Mouse (Mus musculus) granulocyte monocyte progenitor cell, adult 5-6 weeks (primary cell): Measurements from ENCODE around the gene Tchp. TPM values are rescaled to one million over a fixed set of nuclear protein-coding genes. Genes with fewer than 3 reads are reported as not detected.
A peak's percentile ranks its signal among the peaks of the same experiment; 100 is the strongest.

Source experiments
- ATAC-seq: replicated peaks from 2 replicates; pipeline ENCODE4 v1.8.0; 2016; ENCODE audit warnings: mild to moderate bottlenecking, moderate TSS enrichment, inconsistent platforms; ENCODE audit not compliant: poor library complexity, severe bottlenecking
- total RNA-seq, 2 experiments: library from RNA; stranded (forward) in 1 of 2; stranded (reverse) in 1 of 2; fragments of 200-712, 200-1000 nt in 1 of 2; fragments of >200 nt in 1 of 2; fragmentation: Nextera tagmentation in 1 of 2; gene quantifications; 2 replicates each; pipeline ENCODE4 v1.2.3; 2014 to 2017

Gene Tchp
- total RNA-seq, 2 experiments from 2014 or later = 6.0 to 9.8 TPM

- no peak for ATAC-seq
These were observed 11.8 kb upstream of the Tchp start for GRCm38 (mm10) chr5:114695775-114696174.

GRCm38 (mm10) chr5:114696939-114697338, 10.6 kb upstream of the Tchp start:
- ATAC-seq = no peak

DNA sequence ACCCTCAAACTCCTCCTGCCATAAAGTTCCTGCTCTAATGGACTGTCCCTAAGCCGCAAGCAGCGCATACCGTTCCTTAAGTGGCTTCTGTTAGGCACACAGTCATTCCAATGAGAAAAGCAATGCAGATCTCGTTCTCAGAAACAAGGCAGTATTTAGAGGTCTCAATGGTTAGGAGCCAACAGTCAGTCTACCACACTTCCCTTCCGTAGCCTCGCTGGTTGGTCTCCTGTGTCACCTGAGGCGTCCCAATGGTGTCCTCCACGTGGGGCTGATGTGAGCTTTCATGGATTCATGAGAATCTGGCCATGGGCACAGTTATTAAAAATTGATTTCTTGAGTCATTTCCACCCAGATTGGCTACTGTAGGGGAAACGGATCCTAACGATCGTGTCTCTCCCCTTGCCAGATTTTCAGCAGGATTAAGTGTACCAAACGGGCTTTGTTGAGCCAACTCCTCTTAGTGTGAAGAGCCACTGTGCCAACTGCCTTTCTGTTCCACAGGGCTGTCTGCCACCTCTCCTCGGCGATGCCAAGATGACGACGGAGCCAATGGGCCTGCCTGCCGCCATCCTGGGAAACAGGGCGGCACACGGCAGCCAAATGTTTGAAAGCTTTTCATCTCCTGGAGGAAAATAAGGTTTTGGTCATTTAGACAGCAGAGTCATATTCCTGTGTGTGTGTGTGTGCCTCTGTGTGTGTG, 9.4 kb upstream of the Tchp start:
- ATAC-seq = no peak

- peak; percentile 91 for ATAC-seq
These were observed 8.5 kb upstream of the Tchp start for GRCm38 (mm10) chr5:114699015-114699414.

DNA sequence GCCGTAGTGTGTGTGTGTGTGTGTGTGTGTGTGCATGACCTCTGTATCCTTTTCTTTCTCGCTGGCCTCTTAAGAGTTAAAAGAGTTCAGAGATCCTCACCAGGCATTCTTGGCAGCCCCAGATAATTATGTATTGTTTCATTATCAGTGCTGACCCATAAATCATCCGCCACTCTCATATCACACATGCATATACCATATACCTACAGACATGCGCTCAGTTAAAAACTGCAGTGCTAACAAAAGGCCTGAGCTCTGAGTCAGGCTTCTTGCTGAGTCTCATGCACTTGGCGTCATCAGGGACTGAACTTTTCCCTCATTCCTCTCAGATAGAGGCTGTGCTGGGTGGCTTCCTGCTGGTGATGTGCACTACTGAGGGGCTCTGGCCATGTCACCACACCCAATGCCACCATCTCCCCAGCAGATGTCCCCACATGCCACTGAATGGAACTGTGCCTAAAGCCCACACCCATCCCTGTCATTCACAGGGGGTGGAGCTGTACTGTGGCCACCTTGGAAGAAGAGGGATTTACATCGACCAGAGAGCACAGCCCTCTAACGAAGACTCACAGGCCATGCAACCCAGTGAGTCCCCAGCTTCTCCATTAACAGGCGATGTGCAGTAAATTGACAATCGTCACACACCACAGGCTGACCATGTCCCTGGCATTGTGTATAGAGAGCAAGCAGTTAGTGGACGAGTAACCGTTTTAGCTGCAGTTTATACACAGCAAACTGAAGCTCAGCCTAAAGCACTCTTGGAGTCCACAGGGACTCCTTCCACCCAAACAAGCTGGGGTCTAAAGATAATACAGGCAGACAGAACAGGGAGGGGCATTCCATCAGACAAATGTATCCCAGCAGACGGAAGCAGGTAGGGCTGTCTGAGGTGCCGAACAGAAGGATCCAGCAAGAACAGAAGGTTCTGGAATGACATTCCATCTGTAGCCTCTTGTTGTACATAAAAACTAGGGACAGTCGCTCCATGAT, 4.9 kb upstream of the Tchp start:
- ATAC-seq = peak; percentile 69

DNA sequence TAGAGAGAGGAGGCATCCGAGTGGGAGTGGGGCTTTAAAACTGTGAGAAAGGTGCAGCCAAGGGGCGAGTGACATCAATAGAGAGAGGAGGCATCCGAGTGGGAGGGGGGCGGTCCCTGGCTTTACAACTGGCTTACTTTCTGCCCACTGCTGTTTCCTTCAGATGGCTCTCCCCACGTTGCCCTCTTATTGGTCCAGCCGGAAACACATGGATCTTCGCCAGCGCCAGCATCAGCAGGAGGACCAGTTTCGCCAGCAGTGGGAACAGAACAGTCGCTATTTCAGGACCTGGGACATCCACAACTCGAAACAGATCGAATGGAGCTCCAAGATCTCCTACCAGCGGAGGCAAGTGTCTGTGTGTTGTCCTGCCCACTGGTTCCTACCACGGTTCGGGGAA, 931 bp downstream of the Tchp start:
- ATAC-seq = peak; percentile 7; the same call in 1 of the 2 replicates

GRCm38 (mm10) chr5:114709357-114709756, 1.8 kb downstream of the Tchp start:
- ATAC-seq = peak; percentile 23

DNA sequence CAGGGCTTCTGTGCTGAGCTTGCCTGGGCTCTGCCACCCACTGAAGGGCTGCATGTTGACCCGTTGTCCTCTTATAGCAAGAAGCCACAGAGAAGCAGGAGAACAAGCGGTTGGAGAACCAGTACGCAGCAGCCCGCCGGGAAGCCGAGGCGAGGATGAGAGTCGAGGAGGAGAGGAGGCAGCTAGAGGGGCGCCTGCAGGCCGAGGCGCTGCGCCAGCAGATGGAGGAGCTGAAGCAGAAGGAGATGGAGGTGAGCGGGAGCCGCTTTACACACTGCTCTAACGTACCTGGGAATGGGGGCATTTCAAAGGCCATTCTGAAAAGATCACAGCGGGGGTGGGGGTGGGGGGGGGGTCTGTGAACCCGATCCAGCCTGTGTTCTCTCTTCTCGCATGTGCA, 7.0 kb downstream of the Tchp start:
- no peak for ATAC-seq

DNA sequence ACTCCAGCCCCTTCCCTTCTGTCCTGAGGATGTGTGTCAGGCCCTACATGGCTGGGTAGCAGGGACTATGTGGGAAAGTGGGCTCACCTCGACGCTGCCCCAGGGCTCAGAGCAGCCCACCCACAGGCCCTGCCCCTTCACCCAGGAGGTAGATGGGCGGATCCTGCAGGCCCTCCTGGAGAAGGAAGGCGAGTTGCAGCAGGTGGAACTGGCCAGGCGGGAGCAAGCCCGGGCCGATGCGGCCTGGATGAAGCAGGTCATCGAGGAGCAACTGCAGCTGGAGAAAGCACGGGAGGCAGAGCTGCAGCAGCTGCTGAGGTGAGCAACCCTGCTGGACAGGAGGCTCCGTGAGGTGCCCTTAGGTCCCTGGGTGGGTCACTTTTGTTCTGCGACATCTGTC, 9.7 kb downstream of the Tchp start:
- no peak for ATAC-seq

DNA sequence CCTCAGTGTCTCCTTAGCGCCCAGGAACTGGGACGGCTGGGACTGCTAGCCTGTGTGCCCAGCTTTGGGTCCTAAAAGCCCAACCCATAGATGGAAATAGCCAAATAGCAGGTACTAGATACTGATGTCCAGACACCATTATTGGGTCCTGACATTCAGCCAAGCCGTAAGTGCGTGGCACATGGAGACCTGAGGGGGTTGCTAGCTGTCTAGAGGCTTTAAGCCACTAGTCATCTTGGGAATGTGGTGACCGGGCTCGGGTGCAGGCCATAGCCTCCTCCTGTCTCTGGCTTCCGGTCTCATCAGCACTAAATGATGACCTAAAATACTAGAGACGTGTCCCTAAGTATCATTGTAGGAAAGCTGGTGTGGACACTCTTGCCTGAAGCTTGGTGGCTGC, 10.4 kb downstream of the Tchp start:
- ATAC-seq = no peak

- ATAC-seq = no peak
These were observed 10.9 kb downstream of the Tchp start for GRCm38 (mm10) chr5:114718483-114718882.

DNA sequence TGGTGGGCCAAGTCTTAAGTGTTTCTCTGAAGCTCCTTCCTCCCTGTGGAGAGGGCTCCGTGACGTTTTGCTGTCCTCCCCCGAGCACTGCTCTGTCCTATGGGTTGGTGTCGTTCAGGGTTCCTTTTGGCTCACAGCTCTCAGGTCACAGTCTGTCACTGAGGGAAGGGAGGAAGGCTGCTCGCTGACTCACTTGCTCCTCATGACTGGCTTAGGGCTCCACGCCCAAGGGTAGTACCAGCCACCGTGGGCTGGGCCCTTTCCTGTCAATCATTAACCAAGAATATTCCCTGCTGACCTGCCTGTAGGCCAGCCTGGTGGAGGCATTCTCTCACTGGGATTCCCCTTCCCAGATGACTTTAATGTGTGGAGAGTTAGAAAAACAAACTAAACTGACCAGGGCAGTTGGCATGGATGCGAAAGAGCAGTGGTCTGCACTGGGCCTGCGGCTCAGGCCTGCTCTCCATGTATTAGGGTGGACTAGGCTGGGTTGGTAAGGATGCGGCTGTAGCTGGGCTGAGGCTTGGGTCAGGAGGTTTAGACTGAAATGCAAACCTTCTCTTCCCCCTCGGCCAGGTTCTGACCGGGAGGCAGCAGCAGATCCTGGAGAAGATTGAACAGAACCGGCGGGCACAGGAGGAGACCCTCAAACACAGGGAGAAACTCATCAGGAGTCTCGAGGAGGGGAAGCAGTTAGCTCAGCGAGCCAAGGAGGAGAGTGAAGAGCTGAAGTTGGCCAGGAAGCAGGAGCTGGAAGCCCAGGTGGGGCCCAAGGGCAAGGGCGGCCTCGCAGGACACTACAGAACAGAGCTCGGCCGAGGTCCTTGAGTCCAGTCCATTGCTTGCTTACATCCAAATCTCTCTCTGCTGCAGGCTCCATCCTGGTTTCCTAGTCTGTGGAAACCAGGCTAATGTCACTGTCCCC, 11.7 kb downstream of the Tchp start:
- ATAC-seq = no peak

- no peak for ATAC-seq
These were observed 12.3 kb downstream of the Tchp start for GRCm38 (mm10) chr5:114719928-114720270.

DNA sequence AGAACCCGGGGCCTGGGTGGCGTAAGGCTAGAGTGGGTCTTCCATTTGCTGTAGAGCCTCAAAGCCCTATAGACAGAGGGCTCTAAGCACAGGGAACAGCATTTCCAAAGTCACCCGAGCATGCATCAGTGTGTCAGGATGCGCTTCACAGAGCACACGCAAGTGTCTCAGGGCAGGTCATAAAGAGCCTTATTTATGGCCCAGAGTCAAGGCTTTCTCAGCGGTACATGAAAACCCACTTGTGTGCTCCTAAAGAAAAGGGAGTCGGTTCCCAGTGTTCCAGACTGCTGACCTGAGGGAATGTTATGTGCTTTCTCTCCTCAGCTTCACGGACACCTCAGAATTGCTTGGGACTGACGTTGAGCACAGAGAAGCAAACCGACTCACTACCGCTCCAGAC, 13.2 kb downstream of the Tchp start:
- ATAC-seq = no peak

- peak; percentile 75 for ATAC-seq
These were observed 14.4 kb downstream of the Tchp start for GRCm38 (mm10) chr5:114721969-114722368.

GRCm38 (mm10) chr5:114722846-114723245, 15.3 kb downstream of the Tchp start:
- ATAC-seq = no peak

GRCm38 (mm10) chr5:114728160-114728559, 20.6 kb downstream of the Tchp start:
- no peak for ATAC-seq

DNA sequence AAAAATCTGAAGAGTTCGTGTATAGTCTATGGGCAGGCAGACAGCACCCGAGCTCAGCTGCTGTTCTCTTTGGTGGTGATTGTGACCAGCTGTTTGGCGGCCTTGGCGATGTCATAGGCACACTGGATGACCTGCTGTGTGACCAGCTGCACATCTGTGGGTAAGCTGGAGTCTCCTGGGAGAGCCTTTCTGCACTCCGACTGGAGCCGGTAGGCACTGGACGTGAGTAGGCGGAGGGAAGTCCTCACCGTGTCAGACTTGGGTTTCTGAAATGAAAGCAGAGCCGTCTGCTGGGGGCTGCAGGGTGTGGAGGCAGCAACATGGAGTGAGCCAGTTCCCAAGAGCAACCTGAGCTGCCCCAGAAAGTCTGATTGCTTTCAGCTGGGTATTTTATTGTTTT, 22.6 kb downstream of the Tchp start:
- no peak for ATAC-seq

DNA sequence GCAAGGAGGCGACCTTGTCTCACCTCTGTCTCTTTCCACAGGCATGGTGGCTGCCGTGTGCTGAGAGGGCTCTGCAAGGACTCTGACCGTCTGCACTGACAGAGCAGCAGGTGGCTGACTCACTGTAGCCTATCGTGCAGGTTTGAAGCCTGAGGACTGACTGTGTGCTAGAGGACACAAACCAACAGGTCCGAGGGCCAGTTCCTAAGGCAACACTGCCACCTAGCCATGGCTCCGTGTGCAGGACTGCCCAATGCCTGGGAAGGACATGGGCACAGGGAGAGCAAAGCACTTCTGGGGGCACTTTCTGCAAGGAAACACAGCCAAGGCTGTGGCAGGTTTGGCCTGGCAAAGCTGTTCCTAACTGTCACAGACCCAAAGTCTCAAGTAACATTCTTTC, 23.9 kb downstream of the Tchp start:
- no peak for ATAC-seq

DNA sequence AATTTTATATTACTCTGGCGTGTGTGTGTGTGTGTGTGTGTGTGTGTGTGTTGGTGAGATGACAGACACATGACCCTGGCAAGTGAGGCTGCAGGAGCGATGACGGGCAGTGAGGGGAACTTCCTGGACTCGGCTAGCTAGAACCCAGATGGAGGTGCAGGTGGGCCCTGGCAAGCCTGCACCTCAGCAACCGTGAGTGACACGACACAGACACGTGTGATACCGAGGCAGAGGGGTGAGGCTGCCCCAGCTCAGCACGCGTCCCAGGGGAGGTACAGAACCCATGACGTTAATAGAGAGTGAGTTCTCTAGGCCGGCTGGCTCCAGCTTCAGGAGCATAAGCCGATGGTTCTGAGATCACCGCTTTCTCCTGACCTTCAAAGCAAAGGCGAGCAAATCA, 24.4 kb downstream of the Tchp start:
- ATAC-seq = no peak

DNA sequence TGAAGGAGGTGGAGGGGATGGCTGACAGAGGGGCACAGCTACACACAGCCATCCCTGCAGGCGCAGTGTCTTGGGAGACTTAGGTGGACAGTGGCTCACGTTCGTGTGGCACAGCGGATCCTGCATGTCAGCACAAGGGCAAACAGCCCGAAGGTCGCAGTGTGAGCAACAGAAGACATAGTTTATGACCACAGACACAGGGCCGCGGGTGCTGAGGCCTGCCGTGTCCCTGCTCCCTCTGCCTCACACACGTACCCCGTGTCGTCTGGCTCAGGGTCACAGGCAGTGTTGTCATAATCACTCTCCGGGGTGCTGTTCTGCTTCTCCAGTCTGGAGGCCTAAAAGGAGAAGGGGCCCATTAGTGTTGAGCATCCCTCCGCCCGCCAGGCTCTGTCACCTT, 26.0 kb downstream of the Tchp start:
- ATAC-seq = no peak
